Mouse (Mus musculus) bone marrow macrophage, adult 2 months (primary cell): ENCODE results near the gene Comt.

Experiments used
- CTCF ChIP-seq: IDR thresholded peaks from 2 replicates; pipeline ENCODE4 v1.5.1; 2012; ENCODE audit warnings: low read depth, mild to moderate bottlenecking, low read length, moderate library complexity
- POLR2A ChIP-seq: IDR thresholded peaks from 2 replicates; pipeline ENCODE4 v1.6.1; 2012; ENCODE audit warnings: mild to moderate bottlenecking, low read depth, low read length, borderline replicate concordance

DNA sequence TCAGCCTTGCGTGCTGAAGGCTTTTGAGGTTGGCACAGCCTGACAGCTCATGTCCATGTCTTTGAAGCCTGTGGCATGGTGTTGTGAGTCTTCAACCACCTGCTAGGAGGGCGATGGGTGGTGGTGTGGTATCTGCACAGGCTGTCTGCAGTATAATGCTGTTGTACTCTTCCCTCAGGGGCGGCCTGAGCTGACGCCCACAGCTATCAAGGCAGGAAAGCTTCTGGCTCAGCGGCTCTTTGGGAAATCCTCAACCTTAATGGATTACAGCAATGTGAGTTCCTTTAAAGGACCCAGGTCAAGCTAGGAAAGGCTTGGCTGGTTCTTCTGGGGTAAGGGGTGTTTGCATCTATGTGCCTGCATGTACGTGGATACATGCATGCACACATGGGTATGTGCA lies 45.3 kb upstream of the Comt start:
- TF ChIP-seq CTCF = no peak
- no peak for TF ChIP-seq POLR2A
